Mouse (Mus musculus) heart, embryonic 15.5 days (tissue): ENCODE measurements around the gene Tmem151b. TPM values are rescaled to one million over a fixed set of nuclear protein-coding genes. Genes with fewer than 3 reads are reported as not detected.

Experiments
- ATAC-seq: fragments of 200-750 bp; cut with Nextera tagmentation; replicated peaks from 2 replicates; pipeline ENCODE4 v1.8.0; 2017; ENCODE audit warnings: low read depth, moderate TSS enrichment; ENCODE audit not compliant: insufficient number of reproducible peaks, insufficient read depth, low FRiP score
- H3K27ac ChIP-seq: fragments of 300-500 bp; sonication (generic); 2 replicates; pipeline ENCODE4 v1.5.1; 2015; ENCODE audit warnings: mild to moderate bottlenecking, inconsistent platforms
- H3K27me3 ChIP-seq: fragments of 300-500 bp; sonication (generic); 2 replicates; pipeline ENCODE4 v1.6.1; 2015; ENCODE audit warnings: inconsistent platforms
- H3K36me3 ChIP-seq: fragments of 300-500 bp; sonication (generic); 2 replicates; pipeline ENCODE4 v1.6.1; 2015; ENCODE audit warnings: mild to moderate bottlenecking, inconsistent platforms
- H3K4me1 ChIP-seq: fragments of 300-500 bp; sonication (generic); replicated peaks from 2 replicates; pipeline ENCODE4 v1.6.1; 2015; ENCODE audit warnings: inconsistent platforms
- H3K4me2 ChIP-seq: fragments of 300-500 bp; sonication (generic); 2 replicates; pipeline ENCODE4 v1.6.1; 2015; ENCODE audit warnings: inconsistent platforms, mild to moderate bottlenecking, moderate library complexity
- H3K4me3 ChIP-seq: fragments of 300-500 bp; sonication (generic); 2 replicates; pipeline ENCODE4 v1.5.1; 2015; ENCODE audit warnings: mild to moderate bottlenecking, inconsistent platforms
- H3K9ac ChIP-seq: fragments of 300-500 bp; sonication (generic); 2 replicates; pipeline ENCODE4 v1.6.1; 2015; ENCODE audit warnings: mild to moderate bottlenecking, inconsistent platforms
- H3K9me3 ChIP-seq: fragments of 300-500 bp; sonication (generic); replicated peaks from 2 replicates; pipeline ENCODE4 v1.6.1; 2016; ENCODE audit warnings: inconsistent platforms
- WGBS: fragments of 180-500 bp; shearing (Covaris S2); methylation state at CpG from one replicate; pipeline ENCODE4 v1.1.7; 2015; ENCODE audit warnings: mixed read lengths; 5-methylcytosine and 5-hydroxymethylcytosine counted together
- polyA plus RNA-seq: library from polyadenylated mRNA; unstranded; fragments of >200 nt; fragmentation: Nextera tagmentation; extraction: Ambion mirVana; gene quantifications from 2 replicates; pipeline ENCODE4 v1.2.1, GENCODE M21; 2015

The Tmem151b gene
- polyA plus RNA-seq, 1 experiment from 2014 or later, result 0.96 TPM

DNA sequence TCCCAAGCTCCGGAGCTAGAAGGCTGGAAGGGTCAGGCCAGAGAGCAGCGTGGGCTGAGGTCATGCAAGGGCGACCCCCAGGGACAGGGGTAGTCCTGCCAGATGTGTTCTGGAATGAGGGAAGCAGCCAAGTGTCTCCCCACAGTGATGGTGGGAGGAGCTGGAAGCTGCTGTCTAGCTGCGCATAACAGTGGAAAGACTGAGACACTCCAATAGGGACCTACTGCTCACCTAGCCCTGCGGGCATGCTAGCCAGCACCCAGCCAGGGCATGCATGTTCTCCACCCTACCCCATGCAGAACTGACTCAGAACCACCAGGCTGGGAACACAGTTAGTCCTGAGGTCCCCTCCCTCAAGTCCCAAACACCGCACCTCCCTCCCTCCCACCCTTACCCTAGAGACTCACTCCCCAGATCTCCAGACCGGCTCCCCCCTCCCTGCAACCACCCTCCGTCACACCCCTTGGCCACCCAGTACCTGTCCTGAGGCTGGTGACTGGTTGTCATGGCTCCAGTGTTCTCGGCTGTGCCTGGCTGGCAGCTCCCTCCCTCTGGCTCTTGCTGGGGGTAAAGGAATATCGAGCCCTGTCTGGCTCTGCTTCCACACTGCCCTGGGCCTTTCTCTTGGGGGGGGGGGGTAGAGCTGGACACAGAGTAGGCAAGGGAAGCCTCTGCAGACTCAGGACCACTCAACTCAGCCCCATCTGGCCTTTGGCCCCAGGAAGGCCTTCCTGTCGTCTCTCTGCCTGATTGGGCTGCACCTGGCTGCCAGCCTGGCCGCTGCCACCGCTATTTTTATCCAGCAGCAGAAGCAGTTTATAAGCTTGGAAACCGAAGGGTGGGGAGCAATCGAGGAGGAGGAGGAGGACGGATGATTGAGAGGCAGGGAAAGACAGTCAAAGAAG is 42.5 kb upstream of the Tmem151b start:
- Histone ChIP-seq H3K36me3 (peaks cover 27% of the 10 kb centered on the region), H3K9me3 (0 out of 2 replicates have a peak, but pooled peaks cover under 1% of the 10 kb centered on the region), H3K4me2 (peak overlapping the region; percentile 99), H3K9ac (peak overlapping the region; percentile 85), H3K27ac (peak overlapping the region; percentile 84), H3K4me1 (peaks cover 61% of the 10 kb centered on the region), H3K27me3 (no peaks in the 10 kb centered on the region; the same call in 1 of the 2 replicates), H3K4me3 (peak overlapping the region; percentile 76)
- no peak for ATAC-seq
- WGBS, result 39% methylated on average over 16 of the region's 16 CpGs

- Histone ChIP-seq H3K36me3 (peaks cover 33% of the 10 kb centered on the region), H3K9me3 (0 out of 2 replicates have a peak, but pooled peaks cover 6% of the 10 kb centered on the region), H3K4me2 (no peak overlapping the region), H3K4me3 (no peak overlapping the region), H3K27me3 (no peaks in the 10 kb centered on the region; the same call in 1 of the 2 replicates), H3K27ac (no peak overlapping the region), H3K4me1 (peaks cover 56% of the 10 kb centered on the region), H3K9ac (no peak overlapping the region)
- no peak for ATAC-seq
- 72% methylated on average over 6 of the region's 6 CpGs for whole genome bisulfite sequencing
These were observed 40.9 kb upstream of the Tmem151b start for GRCm38 (mm10) chr17:45590410-45590809.

DNA sequence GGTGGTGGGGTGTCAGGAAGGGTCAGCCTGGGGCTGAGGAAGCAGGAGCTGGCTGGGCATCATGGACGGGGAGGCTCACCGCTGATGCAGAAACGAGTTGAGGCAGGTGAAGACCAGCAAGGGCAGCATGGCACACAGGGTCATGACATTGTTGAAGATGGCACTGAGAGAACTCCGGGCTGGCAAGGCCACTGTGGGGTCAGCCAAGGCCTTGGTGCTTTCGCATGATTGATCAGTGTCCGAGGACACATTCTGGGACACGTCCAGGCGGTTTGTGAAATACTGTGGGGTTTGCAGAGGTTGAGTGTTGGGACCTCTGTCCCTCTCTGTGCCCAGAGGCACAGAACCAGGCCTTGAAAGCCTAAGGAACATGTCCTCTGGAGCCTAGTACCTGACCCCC is 40.4 kb upstream of the Tmem151b start:
- Histone ChIP-seq H3K36me3 (peaks cover 33% of the 10 kb centered on the region), H3K27ac (no peak overlapping the region), H3K9ac (no peak overlapping the region), H3K4me3 (no peak overlapping the region), H3K4me1 (peaks cover 56% of the 10 kb centered on the region), H3K4me2 (no peak overlapping the region), H3K27me3 (no peaks in the 10 kb centered on the region; the same call in 1 of the 2 replicates), H3K9me3 (0 out of 2 replicates have a peak, but pooled peaks cover 6% of the 10 kb centered on the region)
- 92% methylated on average over 8 of the region's 8 CpGs for WGBS
- ATAC-seq, result no peak

DNA sequence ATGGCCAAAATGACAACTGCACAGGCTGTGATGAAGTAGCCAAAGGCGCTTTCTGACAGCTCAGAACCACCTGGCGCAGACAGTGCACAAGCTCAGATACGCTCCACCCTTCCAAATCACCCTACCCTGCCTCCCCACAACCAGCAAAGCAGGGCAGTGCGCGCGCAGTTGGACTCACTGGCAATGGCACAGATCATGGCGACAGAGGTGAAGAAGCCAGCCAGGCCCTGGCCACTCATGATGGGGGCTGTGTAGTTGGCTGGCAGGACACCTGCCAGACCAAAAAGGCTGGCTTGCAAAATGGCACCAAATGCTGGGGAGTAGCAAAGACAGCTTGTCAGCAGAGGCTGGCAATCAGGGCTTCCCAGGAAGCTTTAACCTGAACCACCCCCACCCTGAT is 39.8 kb upstream of the Tmem151b start:
- 97% methylated on average over 7 of the region's 7 CpGs for WGBS
- H3K4me1 ChIP-seq, result peaks cover 56% of the 10 kb centered on the region
- no peak overlapping the region for H3K9ac ChIP-seq
- H3K4me3 ChIP-seq, result no peak overlapping the region
- peaks cover 33% of the 10 kb centered on the region for H3K36me3 ChIP-seq
- 0 out of 2 replicates have a peak, but pooled peaks cover 6% of the 10 kb centered on the region for H3K9me3 ChIP-seq
- H3K27ac ChIP-seq, result no peak overlapping the region
- no peaks in the 10 kb centered on the region; the same call in 1 of the 2 replicates for H3K27me3 ChIP-seq
- H3K4me2 ChIP-seq, result no peak overlapping the region
- no peak for ATAC-seq

GRCm38 (mm10) chr17:45588370-45588769 is 38.9 kb upstream of the Tmem151b start:
- ATAC-seq, result no peak
- 0 out of 2 replicates have a peak, but pooled peaks cover 6% of the 10 kb centered on the region for H3K9me3 ChIP-seq
- no peak overlapping the region for H3K4me2 ChIP-seq
- H3K4me1 ChIP-seq, result peaks cover 54% of the 10 kb centered on the region
- H3K9ac ChIP-seq, result no peak overlapping the region
- H3K27ac ChIP-seq, result no peak overlapping the region
- H3K36me3 ChIP-seq, result peaks cover 33% of the 10 kb centered on the region
- no peak overlapping the region for H3K4me3 ChIP-seq
- no peaks in the 10 kb centered on the region for H3K27me3 ChIP-seq
- WGBS, result 84% methylated on average over 7 of the region's 7 CpGs

DNA sequence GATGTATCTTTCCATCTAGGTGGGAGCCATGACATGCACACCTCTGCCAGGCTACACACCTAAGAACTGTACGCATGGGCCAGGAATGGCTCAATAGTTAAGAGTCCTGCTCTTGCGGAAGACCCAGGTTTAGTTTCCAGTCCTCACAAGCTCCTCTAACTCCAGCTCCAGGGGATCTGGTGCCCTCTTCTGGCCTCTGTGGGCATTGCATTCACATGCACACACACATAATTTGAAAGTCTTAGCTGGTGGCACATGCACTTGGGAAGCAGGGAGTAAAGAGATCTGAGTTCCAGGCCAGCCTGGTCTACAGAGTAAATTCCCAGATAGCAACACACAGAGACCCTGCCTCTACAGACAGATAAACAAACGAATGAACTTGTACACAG is 37.0 kb upstream of the Tmem151b start:
- WGBS, result 98% methylated on average over 3 of the region's 3 CpGs
- Histone ChIP-seq H3K9me3 (0 out of 2 replicates have a peak, but pooled peaks cover 6% of the 10 kb centered on the region), H3K27ac (no peak overlapping the region), H3K27me3 (no peaks in the 10 kb centered on the region), H3K36me3 (peaks cover 33% of the 10 kb centered on the region), H3K4me1 (peaks cover 44% of the 10 kb centered on the region), H3K4me2 (no peak overlapping the region), H3K9ac (no peak overlapping the region), H3K4me3 (no peak overlapping the region)
- no peak for ATAC-seq

DNA sequence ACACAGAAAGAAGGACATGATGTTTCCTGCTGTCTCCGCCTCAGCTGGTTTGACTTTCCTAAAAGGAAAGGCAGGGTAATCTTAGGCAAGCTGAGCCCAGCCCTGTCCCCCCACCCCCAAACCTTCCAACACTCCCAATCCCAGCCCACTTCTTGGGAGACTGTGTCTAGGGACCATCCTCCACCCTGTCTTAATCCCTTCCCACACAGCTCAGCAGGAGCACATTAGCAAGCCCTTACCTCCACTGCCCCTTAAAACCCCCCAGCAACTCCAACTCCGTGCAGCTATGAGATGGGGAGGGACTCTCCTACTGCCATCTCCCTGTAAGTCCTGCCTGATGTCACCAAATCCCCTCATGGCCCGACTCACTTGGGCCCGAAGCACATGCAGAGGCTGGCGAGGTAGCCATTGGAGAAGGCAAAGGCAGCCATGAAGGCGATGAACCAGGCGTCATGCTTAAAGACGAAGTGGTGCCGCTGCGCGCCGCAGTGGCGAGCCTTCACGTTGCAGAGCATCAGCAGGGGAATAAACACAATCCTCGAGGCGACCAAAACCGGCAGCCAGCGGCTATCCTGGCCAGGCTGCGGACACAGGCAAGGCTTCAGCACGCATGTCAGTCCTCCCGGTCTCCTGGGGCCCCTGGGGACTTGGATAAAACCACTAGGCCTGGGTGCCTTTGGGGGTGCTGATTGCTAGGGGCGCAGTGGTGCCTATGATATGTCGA is 36.4 kb upstream of the Tmem151b start:
- H3K27ac ChIP-seq, result peak overlapping the region; percentile 91
- no peak overlapping the region for H3K4me3 ChIP-seq
- 65% methylated on average over 23 of the region's 23 CpGs for WGBS
- ATAC-seq, result no peak
- no peaks in the 10 kb centered on the region for H3K27me3 ChIP-seq
- peaks cover 42% of the 10 kb centered on the region for H3K4me1 ChIP-seq
- H3K9me3 ChIP-seq, result 0 out of 2 replicates have a peak, but pooled peaks cover 6% of the 10 kb centered on the region
- H3K9ac ChIP-seq, result 0 out of 2 replicates have a peak overlapping the region, but pooled peaks have one; percentile 3
- peaks cover 33% of the 10 kb centered on the region for H3K36me3 ChIP-seq
- H3K4me2 ChIP-seq, result no peak overlapping the region; the same call in 1 of the 2 replicates

- Histone ChIP-seq H3K27me3 (no peaks in the 10 kb centered on the region), H3K4me3 (no peak overlapping the region), H3K4me2 (peak overlapping the region; percentile 37), H3K4me1 (peaks cover 46% of the 10 kb centered on the region), H3K27ac (peak overlapping the region; percentile 91), H3K9ac (0 out of 2 replicates have a peak overlapping the region, but pooled peaks have one; percentile 3), H3K9me3 (0 out of 2 replicates have a peak, but pooled peaks cover 6% of the 10 kb centered on the region), H3K36me3 (peaks cover 33% of the 10 kb centered on the region)
- ATAC-seq, result peak; percentile 85
- WGBS, result 18% methylated on average over 14 of the region's 14 CpGs
These were observed 35.6 kb upstream of the Tmem151b start for GRCm38 (mm10) chr17:45584939-45585678.

GRCm38 (mm10) chr17:45584096-45584896 is 34.8 kb upstream of the Tmem151b start:
- Histone ChIP-seq H3K4me2 (peak overlapping the region; percentile 37), H3K9me3 (0 out of 2 replicates have a peak, but pooled peaks cover 6% of the 10 kb centered on the region), H3K36me3 (peaks cover 25% of the 10 kb centered on the region), H3K4me1 (peaks cover 46% of the 10 kb centered on the region), H3K27me3 (no peaks in the 10 kb centered on the region), H3K27ac (peak overlapping the region; percentile 91), H3K4me3 (no peak overlapping the region), H3K9ac (no peak overlapping the region)
- 29% methylated on average over 12 of the region's 12 CpGs for whole genome bisulfite sequencing
- ATAC-seq, result peak; percentile 65

DNA sequence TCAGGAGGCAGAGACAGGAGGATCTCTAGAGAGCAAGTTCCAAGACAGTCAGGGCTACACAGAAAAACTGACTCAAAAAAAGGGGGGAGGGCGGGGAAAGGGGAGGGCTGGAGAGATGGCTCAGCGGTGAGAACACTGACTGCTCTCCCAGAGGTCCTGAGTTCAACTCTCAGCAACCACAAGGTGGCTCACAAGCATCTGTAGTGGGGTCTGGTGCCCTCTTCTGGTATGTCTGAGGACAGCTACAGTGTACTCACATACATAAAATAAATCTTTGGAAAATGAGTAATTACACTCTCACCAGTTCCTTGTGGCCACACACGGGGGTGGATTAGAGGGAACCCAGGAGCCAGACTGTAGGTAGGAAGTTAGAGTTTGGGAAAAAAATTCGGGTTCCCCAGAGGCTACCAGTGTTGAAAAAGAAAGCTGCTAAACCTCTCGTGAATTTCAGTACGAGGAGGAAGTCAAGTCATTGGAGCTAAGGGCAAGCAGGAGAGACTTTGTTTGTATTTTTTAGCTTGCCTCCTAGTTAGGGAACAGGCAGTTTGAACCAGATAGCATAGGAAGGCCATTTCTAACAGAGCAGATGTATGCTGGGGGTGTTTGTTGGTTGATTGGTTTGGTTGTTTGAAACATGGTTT is 33.4 kb upstream of the Tmem151b start:
- Histone ChIP-seq H3K9me3 (0 out of 2 replicates have a peak, but pooled peaks cover 6% of the 10 kb centered on the region), H3K27ac (no peak overlapping the region), H3K36me3 (peaks cover 14% of the 10 kb centered on the region), H3K9ac (no peak overlapping the region), H3K4me1 (peaks cover 57% of the 10 kb centered on the region), H3K27me3 (no peaks in the 10 kb centered on the region), H3K4me3 (no peak overlapping the region), H3K4me2 (no peak overlapping the region)
- 64% methylated on average over 6 of the region's 6 CpGs for WGBS
- no peak for ATAC-seq
